Mouse (Mus musculus) megakaryocyte, embryonic 14.5 days (primary cell): ENCODE measurements at regions not wholly inside any gene's neighbourhood (a gene's known extent, or its start where the extent isn't known, plus 50 kb on each side); places are given as distances from the start of the nearest gene placed in this dataset.

Experiments
- FLI1 ChIP-seq: IDR thresholded peaks from 2 replicates; pipeline ENCODE4 v1.6.1; 2012; ENCODE audit warnings: low read length, inconsistent platforms, mixed read lengths
- GATA1 ChIP-seq: IDR thresholded peaks from 3 replicates; pipeline ENCODE4 v1.6.1; 2012; ENCODE audit warnings: mixed read lengths, low read length, inconsistent platforms, borderline replicate concordance

GRCm38 (mm10) chr7:36507895-36508431, 190.0 kb upstream of the Tshz3 start:
- no peak for TF ChIP-seq GATA1
- no peak for TF ChIP-seq FLI1
